Mouse (Mus musculus) heart, postnatal 0 days (tissue): ENCODE data around the gene Slc13a5. TPM values are rescaled to one million over a fixed set of nuclear protein-coding genes. Genes with fewer than 3 reads are reported as not detected.
A peak's percentile ranks its signal among the peaks of the same experiment; 100 is the strongest.

Experiments
- ATAC-seq: fragments of 200-750 bp; cut with Nextera tagmentation; 2 replicates; pipeline ENCODE4 v1.8.0; 2017; ENCODE audit warnings: low read depth, moderate number of reproducible peaks, moderate library complexity; ENCODE audit not compliant: insufficient read depth
- DNase-seq: peaks from one replicate; pipeline ENCODE4 v3.0.0-alpha.2; 2016; ENCODE audit warnings: low spot score
- H3K27ac ChIP-seq: fragments of 300-500 bp; sonication (generic); 2 replicates; pipeline ENCODE4 v1.5.1; 2014; ENCODE audit warnings: low read depth, mild to moderate bottlenecking
- H3K27me3 ChIP-seq: fragments of 300-500 bp; sonication (generic); 2 replicates; pipeline ENCODE4 v1.6.1; 2014; ENCODE audit warnings: low read length, mixed read lengths; ENCODE audit not compliant: control insufficient read depth, insufficient read depth
- H3K36me3 ChIP-seq: fragments of 300-500 bp; sonication (generic); replicated peaks from 2 replicates; pipeline ENCODE4 v1.6.1; 2014; ENCODE audit warnings: low read length, mixed read lengths; ENCODE audit not compliant: control insufficient read depth, insufficient read depth
- H3K4me1 ChIP-seq: fragments of 300-500 bp; sonication (generic); 2 replicates; pipeline ENCODE4 v1.6.1; 2014; ENCODE audit warnings: antibody characterized with exemption; ENCODE audit not compliant: control insufficient read depth, insufficient read depth
- H3K4me2 ChIP-seq: fragments of 300-500 bp; sonication (generic); 2 replicates; pipeline ENCODE4 v1.6.1; 2014; ENCODE audit warnings: low read depth, mild to moderate bottlenecking, low read length, moderate library complexity
- H3K4me3 ChIP-seq: fragments of 300-500 bp; sonication (generic); 2 replicates; pipeline ENCODE4 v1.5.1; 2014; ENCODE audit warnings: low read depth, low read length
- H3K9ac ChIP-seq: fragments of 300-500 bp; sonication (generic); replicated peaks from 2 replicates; pipeline ENCODE4 v1.6.1; 2014; ENCODE audit warnings: low read depth, low read length, mixed read lengths
- H3K9me3 ChIP-seq: fragments of 300-500 bp; sonication (generic); replicated peaks from 2 replicates; pipeline ENCODE4 v1.6.1; 2016; ENCODE audit warnings: low read length; ENCODE audit not compliant: control insufficient read depth
- CTCF ChIP-seq: IDR thresholded peaks from 2 replicates; pipeline ENCODE4 v1.5.1; 2016; ENCODE audit warnings: antibody characterized with exemption, control low read depth, low read depth
- EP300 ChIP-seq: IDR thresholded peaks from 2 replicates; pipeline ENCODE4 v1.6.1; 2016; ENCODE audit warnings: antibody characterized with exemption, low read depth
- WGBS: fragments of 180-500 bp; shearing (Covaris S2); extraction: QIAGEN DNeasy Blood & Tissue Kit; methylation state at CpG from one replicate; pipeline ENCODE4 v1.1.7; 2014; 5-methylcytosine and 5-hydroxymethylcytosine counted together
- polyA plus RNA-seq: library from polyadenylated mRNA; unstranded; fragments of >200 nt; fragmentation: Nextera tagmentation; extraction: Ambion mirVana; gene quantifications from 2 replicates; pipeline ENCODE4 v1.2.1, GENCODE M21; 2015
- total RNA-seq: library from RNA; depleted of rRNA; stranded (reverse); fragments of >200 nt; gene quantifications from 2 replicates; pipeline ENCODE4 v1.2.3, GENCODE M21; 2014; ENCODE audit warnings: low replicate concordance; rRNA removed

Gene Slc13a5
- total RNA-seq (not detected in 2 replicates), polyA plus RNA-seq (not detected in 2 replicates)

DNA sequence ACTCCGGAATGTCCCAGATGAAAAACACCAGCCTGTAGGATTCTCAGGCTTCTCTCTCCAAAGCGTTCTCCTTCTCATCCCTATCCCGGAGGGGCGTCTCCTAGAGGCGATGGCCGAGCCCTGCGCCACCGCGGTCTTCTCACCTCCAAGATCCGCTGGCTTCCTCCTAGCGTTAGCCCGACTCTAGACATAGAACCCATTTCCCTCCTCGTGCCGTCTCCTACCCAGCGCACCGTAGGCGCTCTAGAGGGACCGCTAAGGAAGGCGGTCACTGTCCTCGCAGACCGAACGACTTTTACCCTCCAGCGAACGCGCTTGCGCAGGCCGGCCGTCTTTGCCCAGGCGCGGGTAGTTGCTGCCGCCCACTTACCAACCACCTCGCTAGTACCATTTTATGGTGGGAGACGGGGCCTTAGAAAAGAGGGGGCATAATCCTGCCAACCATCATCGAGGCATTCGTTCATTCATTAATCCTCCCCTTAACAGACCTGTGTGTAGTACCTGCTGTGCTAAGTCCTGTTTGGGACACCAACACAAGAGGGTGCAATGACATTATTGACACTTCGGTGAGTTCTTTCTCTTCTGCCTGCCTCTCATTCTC, at the start of gene Slc13a5:
Gene Slc13a5, minus strand, starts transcription at position 263 of the 601 bp plus-strand sequence.
- DNase-seq (no peak), ATAC-seq (peak; percentile 27; the same call in 1 of the 2 replicates)
- H3K27me3 ChIP-seq, result peaks cover 27% of the 10 kb centered on the region
- no peak within 1 kb of the TSS for H3K27ac ChIP-seq
- no peaks in the 10 kb centered on the region for H3K9me3 ChIP-seq
- whole genome bisulfite sequencing, result 5% methylated on average over 36 of the region's 36 CpGs
- H3K36me3 ChIP-seq, result no peaks in the 10 kb centered on the region
- peak within 1 kb of the TSS; percentile 45 for H3K4me3 ChIP-seq
- H3K9ac ChIP-seq, result no peak within 1 kb of the TSS; the same call in 1 of the 2 replicates
- H3K4me2 ChIP-seq, result peak within 1 kb of the TSS; percentile 67
- TF ChIP-seq EP300 (no peak), CTCF (no peak)
- H3K4me1 ChIP-seq, result peaks cover 12% of the 10 kb centered on the region

DNA sequence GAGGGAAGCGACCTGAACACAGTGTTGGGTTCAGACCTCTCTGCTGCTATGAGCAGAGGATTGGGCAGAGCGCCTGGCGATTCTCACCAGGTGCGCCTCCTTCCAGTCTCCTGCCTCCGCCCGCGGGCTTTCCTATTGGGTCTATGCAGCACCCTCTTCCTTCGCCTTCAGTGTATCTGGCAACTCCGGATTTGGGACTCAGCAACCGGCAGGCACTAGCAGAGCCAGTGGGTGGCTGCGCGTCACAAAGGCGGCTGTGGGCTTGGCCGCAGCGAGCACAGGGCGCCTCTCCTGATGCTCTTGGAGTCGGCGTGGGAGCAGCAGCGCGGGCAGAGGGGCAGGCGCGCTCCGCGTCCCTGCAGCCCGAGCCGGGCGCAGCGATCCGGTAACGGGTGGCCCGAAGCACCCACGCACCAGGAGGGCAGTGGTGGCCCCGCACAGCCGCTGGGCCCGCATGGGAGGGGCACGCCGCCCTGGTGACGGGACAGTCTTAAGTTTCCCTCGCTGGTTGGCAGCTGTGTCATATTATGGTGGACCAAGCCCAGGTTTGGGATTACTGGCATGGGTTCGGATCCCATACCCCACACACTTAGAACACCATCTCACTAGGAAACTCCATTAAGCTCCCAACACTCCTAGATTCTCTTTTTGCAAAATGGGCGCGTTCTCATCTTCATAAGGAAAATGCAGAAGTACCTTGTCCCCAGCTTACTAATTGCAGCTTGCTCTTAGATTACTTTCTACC, 47.3 kb upstream of the Slc13a5 start, which contains the start of gene Fbxo39:
Gene Fbxo39, plus strand, starts transcription at position 294 of the 745 bp plus-strand sequence.
- H3K4me1 ChIP-seq, result no peaks in the 10 kb centered on the region
- ATAC-seq (no peak), DNase-seq (no peak)
- TF ChIP-seq EP300, result no peak
- no peak for TF ChIP-seq CTCF
- no peak within 1 kb of the TSS; the same call in 1 of the 2 replicates for H3K9ac ChIP-seq
- 11% methylated on average over 42 of the region's 42 CpGs for WGBS
- H3K36me3 ChIP-seq, result 0 out of 2 replicates have a peak, but pooled peaks cover 3% of the 10 kb centered on the region
- peak within 1 kb of the TSS; percentile 46 for H3K4me2 ChIP-seq
- no peak within 1 kb of the TSS for H3K27ac ChIP-seq
- peaks cover 22% of the 10 kb centered on the region for H3K27me3 ChIP-seq
- H3K9me3 ChIP-seq, result no peaks in the 10 kb centered on the region
- peak within 1 kb of the TSS; percentile 28 for H3K4me3 ChIP-seq

DNA sequence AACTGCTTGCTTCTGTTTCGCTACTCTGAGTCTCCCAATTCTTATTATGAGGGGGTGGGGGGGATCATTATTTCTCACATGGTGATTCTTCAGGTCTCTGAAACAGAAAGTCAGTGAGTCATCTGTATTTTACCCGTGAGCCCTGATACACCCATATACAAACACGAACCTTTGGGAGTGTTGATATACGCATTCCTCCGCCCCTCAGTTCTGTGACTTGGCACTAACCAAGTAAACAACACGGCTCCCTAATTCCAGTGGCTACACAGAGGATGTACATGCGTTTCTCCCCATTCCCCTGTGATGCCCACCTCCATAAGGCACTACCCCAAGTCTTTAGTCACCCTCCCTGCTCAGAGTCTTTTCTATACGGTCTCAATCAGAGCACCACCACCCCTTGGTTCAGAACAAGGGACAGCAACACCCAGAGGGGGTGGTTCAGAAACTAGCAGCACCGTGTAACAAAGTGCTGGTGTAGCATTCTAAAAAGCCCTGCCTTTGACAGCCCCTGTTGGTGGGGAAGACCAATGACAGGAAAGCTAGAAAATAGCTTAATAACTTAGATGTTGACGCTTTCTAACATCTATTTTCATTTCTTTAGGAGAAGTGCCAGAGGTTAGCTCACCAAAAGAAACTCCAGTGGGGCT, 44.5 kb upstream of the Slc13a5 start:
- H3K4me3 ChIP-seq, result no peak overlapping the region
- WGBS, result 76% methylated on average over 10 of the region's 10 CpGs
- peaks cover 17% of the 10 kb centered on the region for H3K36me3 ChIP-seq
- ATAC-seq, result no peak
- H3K4me1 ChIP-seq, result no peaks in the 10 kb centered on the region
- H3K27me3 ChIP-seq, result peaks cover 22% of the 10 kb centered on the region
- DNase-seq, result no peak
- H3K9ac ChIP-seq, result no peak overlapping the region
- H3K9me3 ChIP-seq, result no peaks in the 10 kb centered on the region
- H3K4me2 ChIP-seq, result no peak overlapping the region
- H3K27ac ChIP-seq, result no peak overlapping the region
- TF ChIP-seq CTCF, result no peak
- no peak for TF ChIP-seq EP300

DNA sequence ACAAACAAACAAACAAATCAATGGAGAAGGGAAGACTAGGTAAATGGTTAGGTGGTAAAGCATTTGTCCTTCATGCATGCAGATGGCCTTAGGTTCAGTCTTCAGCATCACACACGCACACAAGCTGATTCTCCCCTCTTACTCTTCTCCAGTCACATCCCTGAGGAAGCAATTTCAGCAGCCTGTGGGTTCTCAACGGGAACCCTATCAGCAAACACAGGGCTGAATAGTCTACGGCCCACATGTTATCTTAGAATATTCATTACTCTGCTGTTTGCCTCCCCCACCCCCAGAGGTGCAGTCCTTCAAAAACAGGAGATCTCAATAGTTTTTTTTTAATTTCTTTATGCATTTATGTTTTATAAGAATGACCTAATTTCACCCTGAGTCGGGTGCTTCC, 43.5 kb upstream of the Slc13a5 start:
- ATAC-seq, result no peak

DNA sequence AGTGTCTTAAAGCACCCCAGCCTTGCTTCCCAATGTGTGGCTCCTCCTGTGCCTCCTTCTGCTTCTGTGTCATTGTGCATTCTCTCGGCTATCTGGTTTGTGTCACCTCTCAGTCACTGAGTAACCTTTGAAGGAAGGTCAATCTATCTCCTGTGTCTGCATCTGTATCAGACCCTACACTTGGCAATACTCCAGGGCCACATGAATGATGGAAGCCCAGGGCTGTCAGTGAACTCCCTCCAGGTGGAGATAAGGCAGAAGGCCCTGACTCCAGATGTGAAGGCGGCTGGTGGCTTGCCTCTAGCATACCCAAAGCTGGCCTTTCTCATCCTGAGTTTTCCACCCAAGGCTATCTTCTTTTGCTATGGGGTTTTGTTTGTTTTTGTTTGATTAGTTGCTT, 42.0 kb upstream of the Slc13a5 start:
- Histone ChIP-seq H3K4me3 (no peak overlapping the region), H3K27me3 (peaks cover 9% of the 10 kb centered on the region), H3K36me3 (peaks cover 20% of the 10 kb centered on the region), H3K4me1 (no peaks in the 10 kb centered on the region), H3K27ac (no peak overlapping the region), H3K9me3 (no peaks in the 10 kb centered on the region), H3K4me2 (no peak overlapping the region), H3K9ac (no peak overlapping the region)
- ATAC-seq (peak; percentile 39), DNase-seq (peak; percentile 45)
- WGBS, result 20% methylated on average over 2 of the region's 2 CpGs
- no peak for TF ChIP-seq CTCF
- no peak for TF ChIP-seq EP300

More for the DNA sequence above, 43.5 kb upstream of the Slc13a5 start:
- Histone ChIP-seq H3K4me1 (no peaks in the 10 kb centered on the region), H3K36me3 (peaks cover 20% of the 10 kb centered on the region), H3K27me3 (peaks cover 22% of the 10 kb centered on the region), H3K4me2 (no peak overlapping the region), H3K27ac (no peak overlapping the region), H3K4me3 (no peak overlapping the region), H3K9ac (no peak overlapping the region), H3K9me3 (no peaks in the 10 kb centered on the region)
- no peak for DNase-seq
- 66% methylated on average over 4 of the region's 4 CpGs for WGBS
- TF ChIP-seq EP300 (no peak), CTCF (no peak)
